Mouse (Mus musculus): Measurements from ENCODE around the gene Neurog1. TPM values are rescaled to one million over a fixed set of nuclear protein-coding genes. Genes with fewer than 3 reads are reported as not detected.

Neurog1 gene
- 0.90 and 1.1 TPM in 2 replicates for polyA plus RNA-seq (2012; rRNA removed)

DNA sequence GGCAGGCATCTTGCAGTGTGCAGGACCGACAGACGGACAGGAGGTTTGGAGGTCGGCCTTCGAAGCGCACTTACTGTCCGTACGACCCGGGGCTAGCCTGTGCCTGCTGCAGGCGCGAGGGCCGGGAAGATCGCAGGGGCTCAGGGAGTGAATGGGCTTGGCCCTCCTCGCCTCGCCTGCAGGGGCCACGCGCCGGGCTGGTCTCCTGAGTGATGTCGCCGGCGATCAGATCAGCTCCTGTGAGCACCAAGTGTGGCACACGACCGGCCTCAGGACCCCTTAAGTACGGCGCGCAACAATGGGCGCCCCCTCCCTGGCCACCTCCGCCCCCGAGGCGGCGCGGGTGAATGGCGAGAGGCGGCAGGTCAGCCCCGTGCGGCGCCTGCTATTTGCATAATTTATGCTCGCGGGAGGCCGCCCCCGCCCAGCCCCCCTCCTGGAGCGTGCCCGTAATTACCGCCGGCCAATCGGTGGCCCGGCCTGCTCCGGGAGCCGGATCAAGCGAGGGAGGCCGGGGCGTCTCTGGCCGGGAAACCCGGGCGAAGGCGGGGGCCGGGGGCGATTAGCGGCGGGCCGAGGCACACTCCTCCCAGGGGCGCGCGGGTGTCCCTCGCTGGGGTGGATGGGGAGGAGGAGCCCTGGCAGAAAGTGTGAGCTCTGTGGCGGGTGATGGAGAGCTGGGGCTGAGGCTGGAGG is at the start of gene Neurog1:
Gene Neurog1, minus strand, starts transcription at position 240 of the 696 bp plus-strand sequence.
- no peak within 1 kb of the TSS for H3K27ac ChIP-seq (ENCODE audit: control insufficient read depth, insufficient read depth, low read depth, low read length)
- H3K27me3 ChIP-seq (ENCODE audit: control insufficient read depth, insufficient read depth, low read length): peaks cover 2% of the 10 kb centered on the region
- H3K4me1 ChIP-seq (ENCODE audit: control insufficient read depth, insufficient read depth, low read length): peaks cover 2% of the 10 kb centered on the region; the same call in 1 of the 2 replicates
- H3K36me3 ChIP-seq (ENCODE audit: control insufficient read depth, insufficient read depth, low read length): no peaks in the 10 kb centered on the region
- H3K4me3 ChIP-seq (ENCODE audit: control insufficient read depth, low read depth, low read length): peak within 1 kb of the TSS; percentile 37
- TF ChIP-seq CTCF (IDR thresholded peaks at IDR 0.05; ENCODE audit: control insufficient read depth, insufficient read depth, insufficient replicate concordance, low read depth, low read length) (no peak), POLR2A (IDR thresholded peaks at IDR 0.05; ENCODE audit: control insufficient read depth, low read depth, low read length) (no peak)

GRCm38 (mm10) chr13:56299336-56299735 is 47.4 kb upstream of the Neurog1 start:
- Histone ChIP-seq H3K27ac (ENCODE audit: control insufficient read depth, insufficient read depth, low read depth, low read length) (no peak overlapping the region), H3K27me3 (ENCODE audit: control insufficient read depth, insufficient read depth, low read length) (no peaks in the 10 kb centered on the region), H3K36me3 (ENCODE audit: control insufficient read depth, insufficient read depth, low read length) (no peaks in the 10 kb centered on the region), H3K4me3 (ENCODE audit: control insufficient read depth, low read depth, low read length) (no peak overlapping the region), H3K4me1 (ENCODE audit: control insufficient read depth, insufficient read depth, low read length) (no peaks in the 10 kb centered on the region; the same call in 1 of the 2 replicates)
- TF ChIP-seq POLR2A (IDR thresholded peaks at IDR 0.05; ENCODE audit: control insufficient read depth, low read depth, low read length): no peak
- TF ChIP-seq CTCF (IDR thresholded peaks at IDR 0.05; ENCODE audit: control insufficient read depth, insufficient read depth, insufficient replicate concordance, low read depth, low read length): no peak

GRCm38 (mm10) chr13:56296659-56297020 is 44.7 kb upstream of the Neurog1 start:
- no peaks in the 10 kb centered on the region for H3K36me3 ChIP-seq (ENCODE audit: control insufficient read depth, insufficient read depth, low read length)
- TF ChIP-seq POLR2A (IDR thresholded peaks at IDR 0.05; ENCODE audit: control insufficient read depth, low read depth, low read length) (no peak), CTCF (IDR thresholded peaks at IDR 0.05; ENCODE audit: control insufficient read depth, insufficient read depth, insufficient replicate concordance, low read depth, low read length) (no peak)
- no peak overlapping the region for H3K27ac ChIP-seq (ENCODE audit: control insufficient read depth, insufficient read depth, low read depth, low read length)
- H3K27me3 ChIP-seq (ENCODE audit: control insufficient read depth, insufficient read depth, low read length): no peaks in the 10 kb centered on the region
- H3K4me1 ChIP-seq (ENCODE audit: control insufficient read depth, insufficient read depth, low read length): no peaks in the 10 kb centered on the region; the same call in 1 of the 2 replicates
- H3K4me3 ChIP-seq (ENCODE audit: control insufficient read depth, low read depth, low read length): no peak overlapping the region

GRCm38 (mm10) chr13:56295943-56296658 is 44.1 kb upstream of the Neurog1 start, which contains the start of gene Cxcl14:
Gene Cxcl14 (minus strand): TSS chr13:56296551.
- Histone ChIP-seq H3K4me3 (ENCODE audit: control insufficient read depth, low read depth, low read length) (no peak within 1 kb of the TSS; the same call in 1 of the 2 replicates), H3K27me3 (ENCODE audit: control insufficient read depth, insufficient read depth, low read length) (no peaks in the 10 kb centered on the region), H3K36me3 (ENCODE audit: control insufficient read depth, insufficient read depth, low read length) (no peaks in the 10 kb centered on the region), H3K27ac (ENCODE audit: control insufficient read depth, insufficient read depth, low read depth, low read length) (no peak within 1 kb of the TSS), H3K4me1 (ENCODE audit: control insufficient read depth, insufficient read depth, low read length) (no peaks in the 10 kb centered on the region; the same call in 1 of the 2 replicates)
- TF ChIP-seq POLR2A (IDR thresholded peaks at IDR 0.05; ENCODE audit: control insufficient read depth, low read depth, low read length) (no peak), CTCF (IDR thresholded peaks at IDR 0.05; ENCODE audit: control insufficient read depth, insufficient read depth, insufficient replicate concordance, low read depth, low read length) (no peak)

GRCm38 (mm10) chr13:56295586-56295942 is 43.6 kb upstream of the Neurog1 start:
- Histone ChIP-seq H3K27ac (ENCODE audit: control insufficient read depth, insufficient read depth, low read depth, low read length) (no peak overlapping the region), H3K27me3 (ENCODE audit: control insufficient read depth, insufficient read depth, low read length) (no peaks in the 10 kb centered on the region)

GRCm38 (mm10) chr13:56294908-56295307 is 42.9 kb upstream of the Neurog1 start:
- no peak for TF ChIP-seq CTCF (IDR thresholded peaks at IDR 0.05; ENCODE audit: control insufficient read depth, insufficient read depth, insufficient replicate concordance, low read depth, low read length)
- no peak for TF ChIP-seq POLR2A (IDR thresholded peaks at IDR 0.05; ENCODE audit: control insufficient read depth, low read depth, low read length)
- H3K27me3 ChIP-seq (ENCODE audit: control insufficient read depth, insufficient read depth, low read length): no peaks in the 10 kb centered on the region
- no peak overlapping the region for H3K27ac ChIP-seq (ENCODE audit: control insufficient read depth, insufficient read depth, low read depth, low read length)
- H3K4me3 ChIP-seq (ENCODE audit: control insufficient read depth, low read depth, low read length): no peak overlapping the region
- H3K4me1 ChIP-seq (ENCODE audit: control insufficient read depth, insufficient read depth, low read length): no peaks in the 10 kb centered on the region; the same call in 1 of the 2 replicates
- H3K36me3 ChIP-seq (ENCODE audit: control insufficient read depth, insufficient read depth, low read length): no peaks in the 10 kb centered on the region

More at GRCm38 (mm10) chr13:56295586-56295942, 43.6 kb upstream of the Neurog1 start:
- no peak for TF ChIP-seq CTCF (IDR thresholded peaks at IDR 0.05; ENCODE audit: control insufficient read depth, insufficient read depth, insufficient replicate concordance, low read depth, low read length)
- no peak for TF ChIP-seq POLR2A (IDR thresholded peaks at IDR 0.05; ENCODE audit: control insufficient read depth, low read depth, low read length)
- Histone ChIP-seq H3K4me3 (ENCODE audit: control insufficient read depth, low read depth, low read length) (no peak overlapping the region), H3K4me1 (ENCODE audit: control insufficient read depth, insufficient read depth, low read length) (no peaks in the 10 kb centered on the region; the same call in 1 of the 2 replicates), H3K36me3 (ENCODE audit: control insufficient read depth, insufficient read depth, low read length) (no peaks in the 10 kb centered on the region)

GRCm38 (mm10) chr13:56289998-56290397 is 38.0 kb upstream of the Neurog1 start:
- no peaks in the 10 kb centered on the region for H3K36me3 ChIP-seq (ENCODE audit: control insufficient read depth, insufficient read depth, low read length)
- H3K27ac ChIP-seq (ENCODE audit: control insufficient read depth, insufficient read depth, low read depth, low read length): no peak overlapping the region
- H3K27me3 ChIP-seq (ENCODE audit: control insufficient read depth, insufficient read depth, low read length): no peaks in the 10 kb centered on the region
- H3K4me3 ChIP-seq (ENCODE audit: control insufficient read depth, low read depth, low read length): no peak overlapping the region
- no peaks in the 10 kb centered on the region for H3K4me1 ChIP-seq (ENCODE audit: control insufficient read depth, insufficient read depth, low read length)
- peak; percentile 74; the same call in 1 of the 2 replicates for TF ChIP-seq CTCF (IDR thresholded peaks at IDR 0.05; ENCODE audit: control insufficient read depth, insufficient read depth, insufficient replicate concordance, low read depth, low read length)
- no peak for TF ChIP-seq POLR2A (IDR thresholded peaks at IDR 0.05; ENCODE audit: control insufficient read depth, low read depth, low read length)

Data from testis, adult 2 months (tissue).